Mouse (Mus musculus) liver, adult 2 months (tissue): ENCODE results near the gene B830017H08Rik.

Experiments used
- CTCF ChIP-seq: fragments of 200-500 bp; IDR thresholded peaks from 2 replicates; pipeline ENCODE4 v1.5.1; 2011; ENCODE audit warnings: low read depth, low read length, control low read depth
- POLR2A ChIP-seq: fragments of 200-500 bp; IDR thresholded peaks from 2 replicates; pipeline ENCODE4 v1.6.1; 2011; ENCODE audit warnings: low read length, control low read depth; ENCODE audit not compliant: insufficient read depth; ENCODE audit errors: extremely low read depth

DNA sequence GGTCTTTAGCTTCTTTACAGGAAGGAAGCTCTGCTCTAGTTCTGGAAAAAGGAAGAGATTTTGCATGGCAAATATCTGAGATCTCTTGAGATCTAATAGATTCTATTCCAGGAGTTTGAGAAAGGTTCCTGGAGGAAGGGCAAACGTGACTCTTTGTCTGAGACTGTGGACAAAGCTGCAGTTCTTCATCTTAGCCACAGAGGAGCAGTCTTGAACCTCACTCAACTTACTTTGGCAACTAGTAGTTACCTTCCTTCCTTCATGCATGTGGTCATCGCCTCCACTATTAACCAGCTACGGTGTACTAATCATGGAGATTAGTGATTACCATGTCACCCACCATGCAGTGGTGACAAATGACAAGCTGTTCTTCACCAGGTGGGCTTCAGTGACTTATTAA, 47.6 kb upstream of the B830017H08Rik start:
- TF ChIP-seq POLR2A (no peak), CTCF (no peak)
